ENCODE assay signal across 9 mouse cellular contexts in genomic region chr8:57939177-57939855, GRCm38 (mm10).
A peak's percentile ranks its signal among the peaks of the same experiment; 100 is the strongest.
DNase-seq lines count a peak whose midpoint lies in the region; TF ChIP-seq lines count a peak whose summit lies in the region.
"Had no signal": no experiment of that assay in that cellular context is flagged by ENCODE, and none has a peak within 500 bp of the region (broad histone marks: within the 10 kb centered on the region; RNA-seq: fewer than 3 reads in every experiment).

No protein-coding gene starts in this region.

- 8% methylated on average over 8 of the region's 8 CpGs for WGBS in kidney, adult 2 months
- WGBS in limb, embryonic 10.5 days, result 28% methylated on average over 8 of the region's 8 CpGs

- intact Hi-C loops in gastrocnemius, postnatal 14 days (cut with DNase I; ENCODE audit: low total_unique reads), result no loop called here

- H3K9me3 ChIP-seq in limb, embryonic 10.5 days (replicated peaks), result no peaks in the 10 kb centered on the region
- H3K9me3 ChIP-seq: embryonic facial prominence, embryonic 12.5 days had no signal

- DNase-seq in urinary bladder, adult 18-20 months (ENCODE audit: low spot score in 2 of 2), result peak; percentile 17 to 22
- no peak for DNase-seq in urinary bladder, postnatal 10 days (ENCODE audit: low spot score)
- peak; percentile 79 to 83 for DNase-seq in cerebellum, postnatal 25 days
- peak; percentile 39 for DNase-seq in gastrocnemius, postnatal 14 days
- peak; percentile 83 for DNase-seq in kidney, adult 2 months
- DNase-seq in limb, embryonic 10.5 days (ENCODE audit: low spot score), result peak; percentile 73
- DNase-seq in testis, postnatal 14 days (ENCODE audit: low spot score), result peak; percentile 14

- no peak overlapping the region for H3ac ChIP-seq in myocyte (ENCODE audit: control insufficient read depth, insufficient read length)

- H3K4me3 ChIP-seq in kidney, adult 2 months (ENCODE audit: insufficient read depth, low read depth, low read length), result no peak overlapping the region
- no peak overlapping the region for H3K4me3 ChIP-seq in limb, embryonic 10.5 days
- H3K4me3 ChIP-seq in myocyte, result no peak overlapping the region
- H3K4me3 ChIP-seq: embryonic facial prominence, embryonic 12.5 days had no signal

- TF ChIP-seq POLR2A in kidney, adult 2 months (IDR thresholded peaks at IDR 0.05; ENCODE audit: low read depth, low read length), result no peak
- no peak for TF ChIP-seq POLR2A in myocyte (IDR thresholded peaks at IDR 0.05; ENCODE audit: insufficient read length, low read depth)

- H3K4me2 ChIP-seq in myocyte (ENCODE audit: low read depth), result peak overlapping the region; percentile 63
- H3K4me2 ChIP-seq: embryonic facial prominence, embryonic 12.5 days had no signal

- H3K4me1 ChIP-seq in kidney, adult 2 months (ENCODE audit: control insufficient read depth, insufficient read depth, low read length), result no peaks in the 10 kb centered on the region; the same call in 1 of the 2 replicates
- no peaks in the 10 kb centered on the region for H3K4me1 ChIP-seq in limb, embryonic 10.5 days
- H3K4me1 ChIP-seq: embryonic facial prominence, embryonic 12.5 days had no signal

- H3K27ac ChIP-seq in kidney, adult 2 months (ENCODE audit: insufficient read depth, low read depth, low read length), result no peak overlapping the region
- no peak overlapping the region for H3K27ac ChIP-seq in limb, embryonic 10.5 days
- H3K27ac ChIP-seq: embryonic facial prominence, embryonic 12.5 days had no signal

- H3K79me2 ChIP-seq in myocyte (ENCODE audit: control insufficient read depth, insufficient read depth), result no peaks in the 10 kb centered on the region

- peak; percentile 59 for TF ChIP-seq CTCF in kidney, adult 2 months (conservative IDR thresholded peaks at IDR 0.05; ENCODE audit: insufficient read depth, insufficient read length, low read depth, low read length)

- no peaks in the 10 kb centered on the region for H3K27me3 ChIP-seq in kidney, adult 2 months (replicated peaks; ENCODE audit: control insufficient read depth, insufficient read depth, low read length)
- 0 out of 2 replicates have a peak, but pooled peaks cover 2% of the 10 kb centered on the region for H3K27me3 ChIP-seq in limb, embryonic 10.5 days (ENCODE audit: low read depth, poor library complexity, severe bottlenecking)
- no peaks in the 10 kb centered on the region for H3K27me3 ChIP-seq in myocyte (ENCODE audit: control insufficient read depth, insufficient read depth, insufficient read length)
- H3K27me3 ChIP-seq: embryonic facial prominence, embryonic 12.5 days had no signal

- no peaks in the 10 kb centered on the region for H3K36me3 ChIP-seq in kidney, adult 2 months (ENCODE audit: control insufficient read depth, insufficient read depth, low read length)
- no peaks in the 10 kb centered on the region for H3K36me3 ChIP-seq in limb, embryonic 10.5 days
- no peaks in the 10 kb centered on the region for H3K36me3 ChIP-seq in myocyte (ENCODE audit: control insufficient read depth, insufficient read depth)
- H3K36me3 ChIP-seq: embryonic facial prominence, embryonic 12.5 days had no signal

TF ChIP-seq in myocyte, 11 proteins besides CTCF, POLR2A, EP300 and RAD21:
- TF ChIP-seq CEBPB (IDR thresholded peaks at IDR 0.05; ENCODE audit: insufficient read depth, poor library complexity, severe bottlenecking) (no peak), USF1 (IDR thresholded peaks at IDR 0.05; ENCODE audit: low read depth) (no peak), MAX (IDR thresholded peaks at IDR 0.05; ENCODE audit: low read depth) (no peak)
